17 mouse cellular contexts compared by ENCODE assay signal in the genomic region with DNA sequence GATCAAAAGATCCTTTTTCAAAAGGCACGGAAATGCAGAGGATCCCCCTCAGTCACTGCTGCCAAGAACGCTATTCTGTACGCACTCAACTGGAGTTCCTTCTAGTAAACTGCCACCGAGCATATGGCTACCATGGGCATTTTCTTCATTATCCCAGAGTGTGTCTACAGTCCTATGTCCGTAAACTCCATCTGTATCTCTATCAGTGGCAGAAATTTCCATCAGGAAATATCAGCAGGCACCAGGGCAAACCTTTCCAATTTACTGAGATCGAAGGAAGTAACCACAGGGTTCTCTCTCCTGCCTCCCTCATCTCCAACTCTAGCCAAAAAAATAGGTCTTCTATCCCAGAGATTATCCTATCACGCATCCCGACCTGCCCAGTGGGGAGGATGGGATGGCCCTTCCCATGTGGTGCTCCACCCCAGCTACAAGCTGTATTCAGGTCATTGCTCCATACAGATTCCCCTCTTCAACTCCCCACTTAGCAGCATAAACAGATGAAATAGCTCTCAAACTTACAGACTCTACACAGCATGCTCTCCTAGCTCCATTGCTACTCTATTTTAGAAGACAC.
DNase-seq lines count a peak whose midpoint lies in the region; ATAC-seq and TF ChIP-seq lines count a peak whose summit lies in the region.
"Had no signal": no experiment of that assay in that cellular context is flagged by ENCODE, and none has a peak within 500 bp of the region (broad histone marks: within the 10 kb centered on the region; RNA-seq: fewer than 3 reads in every experiment).

No protein-coding gene starts in this region.

- TF ChIP-seq CTCF in liver, postnatal 0 days (IDR thresholded peaks at IDR 0.05; ENCODE audit: low read depth), result no peak

- WGBS in liver, postnatal 0 days (ENCODE audit: insufficient replicate concordance), result 70% methylated on average over 8 of the region's 8 CpGs

- H3K27me3 ChIP-seq in liver, postnatal 0 days (ENCODE audit: insufficient read depth, low read length), result no peaks in the 10 kb centered on the region
- H3K27me3 ChIP-seq: embryonic facial prominence, embryonic 13.5 days; forebrain, embryonic 12.5 days; hindbrain, embryonic 12.5 days had no signal

- no peak overlapping the region for H3K4me3 ChIP-seq in liver, postnatal 0 days (ENCODE audit: low read depth, low read length)
- H3K4me3 ChIP-seq: embryonic facial prominence, embryonic 13.5 days; forebrain, embryonic 12.5 days; hindbrain, embryonic 12.5 days had no signal

- no peak overlapping the region for H3K27ac ChIP-seq in liver, postnatal 0 days (ENCODE audit: low read depth)
- H3K27ac ChIP-seq: embryonic facial prominence, embryonic 13.5 days; forebrain, embryonic 12.5 days; hindbrain, embryonic 12.5 days; hindbrain, postnatal 0 days had no signal

- no peak overlapping the region for H3K4me2 ChIP-seq in liver, postnatal 0 days (ENCODE audit: low read depth, low read length)
- H3K4me2 ChIP-seq: embryonic facial prominence, embryonic 13.5 days; forebrain, embryonic 12.5 days; hindbrain, embryonic 12.5 days had no signal

- no peaks in the 10 kb centered on the region for H3K36me3 ChIP-seq in liver, postnatal 0 days (replicated peaks; ENCODE audit: insufficient read depth, low read length)
- H3K36me3 ChIP-seq: embryonic facial prominence, embryonic 13.5 days; forebrain, embryonic 12.5 days; hindbrain, embryonic 12.5 days had no signal

- no peak for TF ChIP-seq EP300 in liver, postnatal 0 days (IDR thresholded peaks at IDR 0.05; ENCODE audit: low read depth)

- no peak overlapping the region for H3K9ac ChIP-seq in liver, postnatal 0 days (replicated peaks)
- H3K9ac ChIP-seq: embryonic facial prominence, embryonic 13.5 days; forebrain, embryonic 12.5 days; hindbrain, embryonic 12.5 days had no signal

- H3K4me1 ChIP-seq in liver, postnatal 0 days (ENCODE audit: insufficient read depth), result no peaks in the 10 kb centered on the region
- H3K4me1 ChIP-seq: embryonic facial prominence, embryonic 13.5 days; forebrain, embryonic 12.5 days; hindbrain, embryonic 12.5 days had no signal

- no peak for ATAC-seq in liver, postnatal 0 days
- no peak for ATAC-seq in megakaryocyte, adult 5-6 weeks (ENCODE audit: poor library complexity, severe bottlenecking)
- ATAC-seq: forebrain, embryonic 16.5 days; hindbrain, postnatal 0 days had no signal

- no peaks in the 10 kb centered on the region for H3K9me3 ChIP-seq in liver, postnatal 0 days (ENCODE audit: low read length)
- H3K9me3 ChIP-seq: embryonic facial prominence, embryonic 13.5 days; forebrain, embryonic 12.5 days; hindbrain, embryonic 12.5 days had no signal

- peak; percentile 42 for DNase-seq in cerebellum, adult 11-12 months
- DNase-seq in cerebellum, adult 11 months, result no peak
- DNase-seq in liver, postnatal 0 days, result peak; percentile 1
- DNase-seq in liver, result no peak
- peak; percentile 41 to 73 for DNase-seq in cerebellum, postnatal 14 days
- DNase-seq in lung, postnatal 4 days, result no peak
- DNase-seq: adrenal gland, postnatal 10 days; gastrocnemius, postnatal 10 days; heart, postnatal 10 days; heart, postnatal 4 days; kidney, adult 11 months had no signal

Comparison
In these comparisons a context has a peak if more than half of its experiments do, and no peak if none do; other contexts are left out.
1. DNase-seq: peak in cerebellum, adult 11-12 months (single experiment), liver, postnatal 0 days (single experiment) and cerebellum, postnatal 14 days (2 of 2); none in cerebellum, adult 11 months (single experiment), liver (single experiment) and lung, postnatal 4 days (0 of 2).